Mouse (Mus musculus) neural tube, embryonic 12.5 days (tissue): ENCODE data around the gene Mtch2. TPM values are rescaled to one million over a fixed set of nuclear protein-coding genes. Genes with fewer than 3 reads are reported as not detected.
"Not testable (repeated sequence)": the region's sequence is repeated elsewhere in the genome, so short reads cannot be mapped to it uniquely, and the experiment has no call there.

Experiments
- ATAC-seq: fragments of 200-750 bp; cut with Nextera tagmentation; 2 replicates; pipeline ENCODE4 v1.8.0; 2017; ENCODE audit warnings: low read depth, mild to moderate bottlenecking, moderate TSS enrichment, moderate library complexity; ENCODE audit not compliant: low FRiP score
- H3K27ac ChIP-seq: fragments of 300-500 bp; sonication (generic); 2 replicates; pipeline ENCODE4 v1.5.1; 2016
- H3K27me3 ChIP-seq: fragments of 300-500 bp; sonication (generic); replicated peaks from 2 replicates; pipeline ENCODE4 v1.6.1; 2016; ENCODE audit warnings: mild to moderate bottlenecking
- H3K36me3 ChIP-seq: fragments of 300-500 bp; sonication (generic); 2 replicates; pipeline ENCODE4 v1.6.1; 2016; ENCODE audit warnings: mild to moderate bottlenecking
- H3K4me1 ChIP-seq: fragments of 300-500 bp; sonication (generic); 2 replicates; pipeline ENCODE4 v1.6.1; 2016
- H3K4me2 ChIP-seq: fragments of 300-500 bp; sonication (generic); replicated peaks from 2 replicates; pipeline ENCODE4 v1.6.1; 2016; ENCODE audit warnings: mild to moderate bottlenecking
- H3K4me3 ChIP-seq: fragments of 300-500 bp; sonication (generic); 2 replicates; pipeline ENCODE4 v1.5.1; 2016
- H3K9ac ChIP-seq: fragments of 300-500 bp; sonication (generic); 2 replicates; pipeline ENCODE4 v1.6.1; 2016; ENCODE audit warnings: mild to moderate bottlenecking
- H3K9me3 ChIP-seq: fragments of 300-500 bp; sonication (generic); 2 replicates; pipeline ENCODE4 v1.6.1; 2016; ENCODE audit warnings: mild to moderate bottlenecking
- WGBS: fragments of 180-500 bp; shearing (Covaris S2); methylation state at CpG from one replicate; pipeline ENCODE4 v1.1.7; 2016; 5-methylcytosine and 5-hydroxymethylcytosine counted together
- polyA plus RNA-seq: library from polyadenylated mRNA; unstranded; fragments of >200 nt; fragmentation: Nextera tagmentation; extraction: Ambion mirVana; gene quantifications from 2 replicates; pipeline ENCODE4 v1.2.1, GENCODE M21; 2016

Mtch2 gene
- polyA plus RNA-seq, 1 experiment from 2014 or later: 216 TPM

GRCm38 (mm10) chr2:90889550-90890548 is 42.9 kb downstream of the Mtch2 start:
- peak overlapping the region; percentile 63 for H3K9ac ChIP-seq
- peak overlapping the region; percentile 52 for H3K4me3 ChIP-seq
- peak overlapping the region; percentile 39; the same call in 1 of the 2 replicates for H3K27ac ChIP-seq
- peaks cover 55% of the 10 kb centered on the region for H3K27me3 ChIP-seq
- peak overlapping the region; percentile 65 for H3K4me2 ChIP-seq
- H3K4me1 ChIP-seq: peaks cover 39% of the 10 kb centered on the region
- H3K9me3 ChIP-seq: no peaks in the 10 kb centered on the region
- H3K36me3 ChIP-seq: peaks cover 20% of the 10 kb centered on the region
- 3% methylated on average over 120 of the region's 133 CpGs for WGBS
- peak; percentile 52 for ATAC-seq

GRCm38 (mm10) chr2:90893673-90894298 is 46.8 kb downstream of the Mtch2 start:
- WGBS: 88% methylated on average over 6 of the region's 6 CpGs
- Histone ChIP-seq H3K27ac (no peak overlapping the region), H3K4me3 (no peak overlapping the region), H3K27me3 (peaks cover 18% of the 10 kb centered on the region), H3K9ac (no peak overlapping the region), H3K4me1 (peaks cover 20% of the 10 kb centered on the region), H3K4me2 (no peak overlapping the region), H3K9me3 (no peaks in the 10 kb centered on the region), H3K36me3 (peaks cover 56% of the 10 kb centered on the region)
- ATAC-seq: no peak

GRCm38 (mm10) chr2:90894299-90894677 is 47.3 kb downstream of the Mtch2 start:
- not testable (repeated sequence) for H3K4me2 ChIP-seq

GRCm38 (mm10) chr2:90903398-90903797 is 56.4 kb downstream of the Mtch2 start:
- Histone ChIP-seq H3K4me2 (peak overlapping the region; percentile 59), H3K27ac (no peak overlapping the region), H3K9ac (peak overlapping the region; percentile 77), H3K36me3 (peaks cover 42% of the 10 kb centered on the region), H3K9me3 (no peaks in the 10 kb centered on the region), H3K27me3 (no peaks in the 10 kb centered on the region), H3K4me1 (peaks cover 20% of the 10 kb centered on the region), H3K4me3 (peak overlapping the region; percentile 74)
- ATAC-seq: no peak
- WGBS: 91% methylated on average over 2 of the region's 2 CpGs

More at GRCm38 (mm10) chr2:90894299-90894677, 47.3 kb downstream of the Mtch2 start:
- 87% methylated on average over 3 of the region's 3 CpGs for WGBS
- not testable (repeated sequence) for ATAC-seq, H3K27ac ChIP-seq, H3K9me3 ChIP-seq, H3K4me3 ChIP-seq, H3K9ac ChIP-seq
- Histone ChIP-seq H3K27me3 (peaks cover 13% of the 10 kb centered on the region), H3K36me3 (peaks cover 60% of the 10 kb centered on the region), H3K4me1 (peaks cover 16% of the 10 kb centered on the region)

- under 1% methylated on average over 43 of the region's 43 CpGs for WGBS
- H3K4me2 ChIP-seq: peak within 1 kb of the TSS; percentile 59
- H3K9me3 ChIP-seq: no peaks in the 10 kb centered on the region
- H3K36me3 ChIP-seq: peaks cover 43% of the 10 kb centered on the region
- peak within 1 kb of the TSS; percentile 54; the same call in 1 of the 2 replicates for H3K27ac ChIP-seq
- peak; percentile 93 for ATAC-seq
- peak within 1 kb of the TSS; percentile 74 for H3K4me3 ChIP-seq
- H3K9ac ChIP-seq: peak within 1 kb of the TSS; percentile 77
- peaks cover 20% of the 10 kb centered on the region for H3K4me1 ChIP-seq
- no peaks in the 10 kb centered on the region for H3K27me3 ChIP-seq
These were observed 57.3 kb downstream of the Mtch2 start, which contains the start of the genes Kbtbd4 and Ndufs3 for GRCm38 (mm10) chr2:90904076-90904855. TSS of gene Kbtbd4 (plus strand) at chr2:90904740. TSS of gene Ndufs3 (minus strand) at chr2:90904827.

GRCm38 (mm10) chr2:90904856-90905224 is 57.9 kb downstream of the Mtch2 start:
- Histone ChIP-seq H3K4me1 (peaks cover 20% of the 10 kb centered on the region), H3K4me2 (peak overlapping the region; percentile 59), H3K9ac (peak overlapping the region; percentile 77), H3K36me3 (peaks cover 48% of the 10 kb centered on the region), H3K27ac (peak overlapping the region; percentile 54; the same call in 1 of the 2 replicates), H3K9me3 (no peaks in the 10 kb centered on the region), H3K27me3 (no peaks in the 10 kb centered on the region), H3K4me3 (peak overlapping the region; percentile 74)
- peak; percentile 88 for ATAC-seq
- WGBS: under 1% methylated on average over 21 of the region's 21 CpGs

GRCm38 (mm10) chr2:90906721-90907120 is 59.8 kb downstream of the Mtch2 start:
- Histone ChIP-seq H3K36me3 (peaks cover 55% of the 10 kb centered on the region), H3K4me3 (no peak overlapping the region), H3K9me3 (no peaks in the 10 kb centered on the region), H3K27me3 (no peaks in the 10 kb centered on the region), H3K27ac (no peak overlapping the region), H3K4me2 (no peak overlapping the region), H3K4me1 (peaks cover 20% of the 10 kb centered on the region), H3K9ac (no peak overlapping the region)
- 94% methylated on average over 2 of the region's 2 CpGs for WGBS
- ATAC-seq: no peak

GRCm38 (mm10) chr2:90910861-90911260 is 63.9 kb downstream of the Mtch2 start:
- WGBS: 92% methylated on average over 1 of the region's 1 CpGs
- Histone ChIP-seq H3K9me3 (no peaks in the 10 kb centered on the region), H3K27ac (no peak overlapping the region), H3K27me3 (no peaks in the 10 kb centered on the region), H3K9ac (no peak overlapping the region), H3K36me3 (peaks cover 70% of the 10 kb centered on the region), H3K4me3 (no peak overlapping the region), H3K4me1 (peaks cover 13% of the 10 kb centered on the region; the same call in 1 of the 2 replicates), H3K4me2 (no peak overlapping the region)
- no peak for ATAC-seq

- 85% methylated on average over 1 of the region's 1 CpGs for WGBS
- no peak for ATAC-seq
- H3K36me3 ChIP-seq: peaks cover 64% of the 10 kb centered on the region
- no peak overlapping the region for H3K4me3 ChIP-seq
- no peak overlapping the region for H3K4me2 ChIP-seq
- H3K4me1 ChIP-seq: peaks cover 16% of the 10 kb centered on the region
- no peak overlapping the region for H3K9ac ChIP-seq
- H3K9me3 ChIP-seq: no peaks in the 10 kb centered on the region
- no peaks in the 10 kb centered on the region for H3K27me3 ChIP-seq
- no peak overlapping the region for H3K27ac ChIP-seq
These were observed 64.7 kb downstream of the Mtch2 start for GRCm38 (mm10) chr2:90911668-90912067.

- H3K9ac ChIP-seq: no peak overlapping the region
- H3K4me2 ChIP-seq: no peak overlapping the region
- no peaks in the 10 kb centered on the region for H3K27me3 ChIP-seq
- no peak overlapping the region for H3K4me3 ChIP-seq
- WGBS: 89% methylated on average over 2 of the region's 2 CpGs
- ATAC-seq: no peak
- no peak overlapping the region for H3K27ac ChIP-seq
- H3K36me3 ChIP-seq: peaks cover 52% of the 10 kb centered on the region
- no peaks in the 10 kb centered on the region for H3K9me3 ChIP-seq
- H3K4me1 ChIP-seq: peaks cover 19% of the 10 kb centered on the region
These were observed 66.7 kb downstream of the Mtch2 start for GRCm38 (mm10) chr2:90913671-90914070.

- no peak overlapping the region for H3K27ac ChIP-seq
- H3K9ac ChIP-seq: no peak overlapping the region
- 70% methylated on average over 1 of the region's 1 CpGs for WGBS
- H3K4me3 ChIP-seq: no peak overlapping the region
- ATAC-seq: no peak
- peaks cover 33% of the 10 kb centered on the region for H3K36me3 ChIP-seq
- no peaks in the 10 kb centered on the region for H3K27me3 ChIP-seq
- H3K9me3 ChIP-seq: no peaks in the 10 kb centered on the region
- H3K4me2 ChIP-seq: peak overlapping the region; percentile 69
- H3K4me1 ChIP-seq: peaks cover 19% of the 10 kb centered on the region
These were observed 68.6 kb downstream of the Mtch2 start for GRCm38 (mm10) chr2:90915516-90915915.
